Mouse (Mus musculus): ENCODE measurements at regions not wholly inside any gene's neighbourhood (a gene's known extent, or its start where the extent isn't known, plus 50 kb on each side); places are given as distances from the start of the nearest gene placed in this dataset.
"Not testable (repeated sequence)": the region's sequence is repeated elsewhere in the genome, so short reads cannot be mapped to it uniquely, and the experiment has no call there.

DNA sequence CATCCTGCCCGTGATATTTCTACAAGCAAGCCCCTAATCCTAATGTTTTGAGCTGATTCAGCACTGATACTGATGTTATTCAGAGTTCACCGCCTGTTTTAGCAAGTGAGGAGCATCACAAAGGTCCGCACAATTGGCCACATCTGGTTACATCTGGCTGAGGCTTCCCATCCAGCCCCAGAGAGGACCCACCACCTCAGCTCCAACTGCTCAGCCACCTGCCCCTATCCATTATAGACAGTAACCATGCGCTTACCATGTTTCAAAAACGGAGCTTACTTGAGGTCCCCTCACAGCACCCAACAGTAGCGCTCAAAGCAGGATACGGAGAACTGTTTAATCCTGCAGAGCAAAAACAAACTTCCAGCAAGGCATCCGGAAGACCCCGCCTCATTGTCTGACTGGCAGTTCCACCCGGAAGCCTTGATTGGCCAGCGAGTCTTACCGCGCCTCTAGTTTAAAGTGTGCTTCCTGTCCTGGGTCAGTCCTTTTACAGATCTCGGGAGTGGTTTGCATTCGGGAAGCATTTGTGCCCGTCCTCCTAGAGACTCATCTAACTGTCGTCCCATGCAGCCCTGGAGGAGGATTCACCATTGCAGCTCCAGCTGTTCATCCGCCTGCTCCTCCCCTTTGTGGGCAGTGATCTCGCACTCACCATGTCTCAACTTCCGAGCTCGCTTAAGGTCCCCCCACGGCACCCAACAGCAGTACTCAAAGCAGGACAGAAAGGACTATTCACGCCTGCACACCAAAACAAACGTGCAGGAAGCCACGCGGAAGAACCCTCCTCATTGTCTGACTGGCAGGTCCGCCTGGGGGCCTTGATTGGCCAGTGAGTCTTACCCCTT is 69.9 kb upstream of the Zfp825 start:
- H3K4me1 ChIP-seq; H3K36me3 ChIP-seq; H3K9me3 ChIP-seq; H3K27me3 ChIP-seq (ENCODE audit: insufficient read depth, poor library complexity, severe bottlenecking): not testable (repeated sequence)
- peak overlapping the region; percentile 66 for H3K4me3 ChIP-seq
- WGBS: 2% methylated on average over 27 of the region's 27 CpGs
- peak; percentile 92 for DNase-seq (ENCODE audit: low spot score)
- peak overlapping the region; percentile 85 for H3K27ac ChIP-seq

DNA sequence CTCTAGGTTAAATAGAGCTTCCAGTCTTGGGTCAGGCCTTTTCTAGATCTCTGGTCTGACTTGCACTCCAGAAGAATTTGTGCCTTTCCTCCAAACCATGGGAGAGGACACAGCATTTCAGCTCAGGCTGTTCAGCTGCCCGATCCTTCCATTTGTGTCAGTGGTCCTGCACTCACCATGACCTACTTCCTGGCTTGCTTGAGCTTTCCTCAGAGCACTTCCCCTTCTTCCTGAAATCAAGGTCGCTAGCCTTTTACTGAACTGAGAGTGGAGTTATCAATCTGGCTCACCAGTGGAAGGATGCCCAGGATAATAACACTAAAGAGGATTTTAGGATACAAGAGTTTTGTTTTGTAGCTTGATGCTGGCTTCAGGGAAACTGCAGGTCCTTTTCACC is 70.5 kb upstream of the Zfp825 start:
- H3K36me3 ChIP-seq; DNase-seq (ENCODE audit: low spot score); H3K27me3 ChIP-seq (ENCODE audit: insufficient read depth, poor library complexity, severe bottlenecking); H3K9me3 ChIP-seq; H3K4me1 ChIP-seq: not testable (repeated sequence)
- WGBS: 15% methylated on average over 2 of the region's 2 CpGs
- Histone ChIP-seq H3K4me3 (peak overlapping the region; percentile 66), H3K27ac (peak overlapping the region; percentile 85; the same call in 1 of the 2 replicates)

DNA sequence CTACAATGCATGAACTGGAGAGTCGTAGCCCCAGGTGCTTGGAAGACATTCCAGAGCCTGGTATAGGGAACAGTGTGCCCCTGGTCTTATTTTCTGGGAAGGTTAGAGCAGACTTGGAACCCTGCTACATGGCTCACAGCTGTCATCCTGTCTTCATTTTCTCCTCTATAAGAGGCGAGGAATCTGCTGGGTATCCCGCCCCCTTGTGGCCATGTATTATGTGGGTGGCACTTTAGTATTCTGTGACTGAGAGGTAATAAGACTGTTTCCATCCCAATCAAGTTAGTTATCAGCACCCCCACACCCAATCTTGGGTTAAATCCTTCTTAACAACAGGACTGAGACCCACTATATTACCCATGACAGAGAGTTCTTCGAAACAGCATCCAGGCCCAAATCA is 69.4 kb upstream of the Erap1 start:
- not testable (repeated sequence) for H3K36me3 ChIP-seq; DNase-seq (ENCODE audit: low spot score); H3K27ac ChIP-seq; H3K4me3 ChIP-seq; H3K4me1 ChIP-seq; H3K9me3 ChIP-seq; H3K27me3 ChIP-seq (ENCODE audit: insufficient read depth, poor library complexity, severe bottlenecking)
- WGBS: 56% methylated on average over 4 of the region's 4 CpGs

Measured in heart, embryonic 10.5 days (tissue).